ENCODE assay signal across 9 mouse cellular contexts in the genomic region with DNA sequence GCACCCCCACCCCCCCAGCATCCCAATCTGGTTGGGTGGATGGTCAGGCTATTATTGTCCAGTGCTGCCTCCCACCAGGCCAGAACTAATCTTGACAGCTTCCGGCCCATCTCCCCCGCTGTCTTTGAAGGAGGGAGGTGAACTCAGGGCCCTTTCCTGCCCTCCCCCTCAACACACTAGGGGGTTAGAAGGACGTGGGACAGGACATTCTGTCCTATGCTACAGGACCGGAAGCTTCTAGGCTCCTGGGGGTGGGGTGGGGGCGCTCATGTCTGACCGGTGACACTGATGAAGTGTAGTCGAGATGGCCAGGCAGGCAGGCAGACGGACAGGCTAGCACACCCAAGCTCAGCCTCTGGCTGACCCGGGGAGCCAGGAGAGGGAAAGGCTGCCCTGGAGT. TPM values are rescaled to one million over a fixed set of nuclear protein-coding genes. Genes with fewer than 3 reads are reported as not detected.
DNase-seq lines count a peak whose midpoint lies in the region; ATAC-seq lines count a peak whose summit lies in the region.
"Had no signal": no experiment of that assay in that cellular context is flagged by ENCODE, and none has a peak within 500 bp of the region (broad histone marks: within the 10 kb centered on the region; RNA-seq: fewer than 3 reads in every experiment).

No protein-coding gene starts in this region.

- peaks cover 10% of the 10 kb centered on the region for H3K27me3 ChIP-seq in embryonic facial prominence, embryonic 10.5 days (replicated peaks; ENCODE audit: low read depth, poor library complexity, severe bottlenecking)
- no peaks in the 10 kb centered on the region for H3K27me3 ChIP-seq in lung, embryonic 16.5 days (ENCODE audit: control insufficient read depth, insufficient read depth, low read depth, low read length)

- WGBS in embryonic facial prominence, embryonic 10.5 days: 23% methylated on average over 9 of the region's 9 CpGs
- WGBS in lung, embryonic 16.5 days: 29% methylated on average over 9 of the region's 9 CpGs

- peak; percentile 91 for ATAC-seq in lung, embryonic 16.5 days (ENCODE audit: low read depth)

- peak overlapping the region; percentile 55 for H3K27ac ChIP-seq in embryonic facial prominence, embryonic 10.5 days (replicated peaks)
- peak overlapping the region; percentile 69 for H3K27ac ChIP-seq in lung, embryonic 16.5 days (ENCODE audit: low read length)
- H3K27ac ChIP-seq: neural tube, embryonic 12.5 days had no signal

- no peaks in the 10 kb centered on the region for H3K9me3 ChIP-seq in embryonic facial prominence, embryonic 10.5 days
- H3K9me3 ChIP-seq in lung, embryonic 16.5 days (ENCODE audit: control insufficient read depth, low read length): no peaks in the 10 kb centered on the region
- H3K9me3 ChIP-seq: neural tube, embryonic 12.5 days had no signal

- no peak overlapping the region for H3K4me2 ChIP-seq in lung, embryonic 16.5 days (ENCODE audit: low read depth, low read length)
- H3K4me2 ChIP-seq: neural tube, embryonic 12.5 days had no signal

- H3K4me1 ChIP-seq in embryonic facial prominence, embryonic 10.5 days: peaks cover 74% of the 10 kb centered on the region
- H3K4me1 ChIP-seq in lung, embryonic 16.5 days (replicated peaks; ENCODE audit: control insufficient read depth, insufficient read depth, low read length): peaks cover 47% of the 10 kb centered on the region

- no peaks in the 10 kb centered on the region for H3K36me3 ChIP-seq in embryonic facial prominence, embryonic 10.5 days (replicated peaks)
- H3K36me3 ChIP-seq in lung, embryonic 16.5 days (ENCODE audit: control insufficient read depth, insufficient read depth, low read length): no peaks in the 10 kb centered on the region

- peak; percentile 75 to 77 for DNase-seq in adrenal gland, adult (ENCODE audit: inconsistent age in 2 of 2, low spot score in 1 of 2)
- no peak for DNase-seq in adrenal gland, postnatal 4 days (ENCODE audit: low spot score in 2 of 2)
- no peak for DNase-seq in embryonic facial prominence, embryonic 10.5 days (ENCODE audit: low spot score)
- DNase-seq in kidney, adult 8-10 months: peak; percentile 67 to 80
- DNase-seq in right cerebral cortex, postnatal 4 days: no peak
- no peak for DNase-seq in cerebellum, adult 11-12 months
- no peak for DNase-seq in left cerebral cortex, adult 18-20 months (ENCODE audit: low spot score in 2 of 2)

- H3K9ac ChIP-seq in lung, embryonic 16.5 days (ENCODE audit: low read length): no peak overlapping the region
- H3K9ac ChIP-seq: neural tube, embryonic 12.5 days had no signal

- H3K4me3 ChIP-seq in embryonic facial prominence, embryonic 10.5 days: no peak overlapping the region
- no peak overlapping the region for H3K4me3 ChIP-seq in lung, embryonic 16.5 days (ENCODE audit: low read length)
- H3K4me3 ChIP-seq: neural tube, embryonic 12.5 days had no signal

RNA-seq across cellular contexts. Expression of gene Cdc42ep4, which starts 55.4 kb away (rescaled TPM):
- total RNA-seq in adrenal gland, postnatal 4 days (2021): 10 to 100 TPM; 86.9 to 95.5 TPM
- 117 TPM in 2 replicates for polyA plus RNA-seq in embryonic facial prominence, embryonic 10.5 days (2016; fragmentation: Nextera tagmentation; extraction: Ambion mirVana)
- polyA plus RNA-seq in lung, embryonic 16.5 days (2015; fragmentation: Nextera tagmentation; extraction: Ambion mirVana): 129 and 130 TPM in 2 replicates
- total RNA-seq in left cerebral cortex, adult 18-20 months (2021): 10 to 100 TPM; 26.6 to 28.8 TPM

Comparison
In these comparisons a context has a peak if more than half of its experiments do, and no peak if none do; other contexts are left out.
1. DNase-seq: peak in adrenal gland, adult (2 of 2) and kidney, adult 8-10 months (2 of 2); none in adrenal gland, postnatal 4 days (0 of 2), embryonic facial prominence, embryonic 10.5 days (single experiment), right cerebral cortex, postnatal 4 days (single experiment), cerebellum, adult 11-12 months (single experiment) and left cerebral cortex, adult 18-20 months (0 of 2).